Mouse (Mus musculus): ENCODE measurements around the gene Sesn2.

The Sesn2 gene

DNA sequence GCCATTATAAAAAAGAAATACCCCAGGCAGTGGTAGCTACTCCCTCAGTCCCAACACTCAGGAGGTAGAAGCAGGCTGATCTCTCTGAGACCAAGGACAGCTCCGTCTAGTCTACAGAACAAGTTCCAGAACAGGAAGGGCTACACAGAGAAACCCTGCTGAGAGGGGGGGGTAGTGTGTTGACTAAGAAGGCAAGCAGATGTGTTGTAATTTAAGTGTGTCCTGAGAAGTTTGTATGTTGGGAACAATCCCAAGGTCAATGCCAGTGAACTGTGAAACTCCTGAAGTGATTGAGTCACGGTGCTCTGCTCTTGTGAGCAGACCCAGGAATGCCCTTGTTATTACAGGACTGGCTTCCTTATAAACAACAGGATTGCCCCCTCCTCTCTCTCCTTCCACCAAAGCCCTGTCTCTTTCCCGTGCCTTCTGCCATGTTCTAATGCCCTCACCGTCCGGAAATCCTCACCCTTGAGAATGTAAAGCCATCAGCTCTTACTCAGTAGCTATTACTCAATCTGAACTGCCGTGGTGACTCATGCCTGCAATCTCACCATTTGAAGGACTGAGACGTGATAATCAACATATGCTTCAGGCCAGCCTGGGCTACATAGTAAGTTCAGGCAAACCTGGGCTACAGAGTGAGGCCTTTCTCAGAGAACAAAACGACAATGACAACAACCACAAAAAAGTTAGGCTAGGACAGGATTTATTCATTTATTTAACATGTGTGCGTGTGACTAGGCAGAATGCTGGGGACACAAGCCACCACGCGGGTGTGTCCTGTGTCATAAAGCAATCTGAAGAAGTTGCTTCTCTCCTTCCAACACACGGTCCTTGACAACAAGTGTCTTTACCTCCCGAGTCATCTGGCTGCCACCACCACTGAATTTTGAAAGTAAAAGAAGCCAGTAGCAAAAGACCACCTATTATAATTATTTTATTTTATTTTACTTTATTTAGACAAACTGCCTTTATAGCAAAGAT is 34.1 kb downstream of the Sesn2 start:
- DNase-seq: no peak

DNA sequence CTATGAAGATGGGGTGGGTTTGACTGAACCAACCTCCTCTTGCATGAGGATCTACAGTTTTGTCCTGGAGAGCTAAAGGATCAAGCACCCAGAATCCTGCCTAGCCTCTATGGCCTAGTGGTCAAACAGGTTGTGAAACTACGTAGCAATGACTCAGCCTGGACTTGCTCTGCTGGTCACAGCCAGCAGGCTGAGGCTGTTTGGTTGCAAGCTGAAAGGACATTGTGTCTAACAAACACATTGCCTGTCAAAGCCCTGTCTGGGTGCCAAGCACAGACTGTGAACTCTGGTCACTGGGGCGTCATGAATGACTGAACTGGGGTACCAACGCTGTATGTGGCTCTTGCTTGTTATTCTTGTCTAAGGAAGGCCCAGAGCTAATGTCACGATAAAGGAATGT is 35.7 kb downstream of the Sesn2 start:
- no peak for DNase-seq

DNA sequence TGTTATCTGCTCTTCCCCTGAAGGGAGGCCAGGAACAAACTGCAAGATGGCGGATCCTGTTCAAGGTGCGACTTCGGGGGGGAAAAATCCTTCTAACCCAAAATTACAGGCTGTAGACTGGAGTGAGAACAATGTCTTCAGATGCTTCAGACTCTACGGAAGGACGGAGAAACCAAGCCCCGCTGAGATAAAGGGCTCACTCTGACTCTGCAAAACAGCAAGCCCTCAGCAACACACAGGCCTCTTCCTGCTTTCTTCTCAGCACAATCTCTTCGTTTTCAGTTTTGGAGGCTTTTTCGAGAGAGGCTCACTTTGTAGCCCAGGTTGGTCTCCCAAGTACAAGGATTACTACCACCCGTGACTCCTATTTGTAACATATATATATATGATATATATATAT is 36.9 kb downstream of the Sesn2 start:
- no peak for DNase-seq

DNA sequence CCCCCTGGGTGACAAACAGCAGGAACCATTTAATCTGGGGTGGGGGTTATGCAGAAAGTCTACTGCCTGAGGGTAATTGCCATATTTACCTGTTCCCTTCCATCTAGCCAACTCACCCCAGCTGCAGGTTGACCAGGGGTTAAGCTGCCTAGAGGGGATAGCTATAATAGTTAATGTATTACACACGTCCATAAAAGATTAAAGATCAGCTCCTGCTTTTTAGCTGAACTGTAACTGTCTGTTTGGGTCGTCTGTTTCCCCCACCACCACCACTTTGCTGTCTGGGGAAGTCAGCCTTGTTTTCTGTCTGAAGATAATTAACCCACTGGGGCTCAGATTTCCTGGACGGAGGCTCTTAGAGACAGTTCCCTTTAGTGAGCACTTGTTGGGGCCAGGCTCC is 40.4 kb downstream of the Sesn2 start:
- no peak for DNase-seq

DNA sequence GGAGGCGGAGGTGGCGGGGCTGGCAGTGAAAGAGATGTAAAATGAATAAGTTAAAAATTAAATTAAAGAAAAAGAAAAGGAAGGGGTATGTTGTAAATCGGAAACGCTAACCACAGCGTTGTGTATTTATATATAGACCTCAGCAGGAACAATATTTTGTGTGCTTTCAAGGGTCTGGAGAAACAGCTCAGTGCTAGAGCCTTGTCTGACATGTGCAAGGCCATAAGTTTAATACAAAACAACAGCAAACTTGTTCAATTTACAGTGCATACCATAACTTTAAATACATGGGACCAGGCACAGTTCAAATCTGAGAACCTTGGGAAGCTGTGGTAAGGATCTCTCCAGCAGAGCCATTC is 46.1 kb downstream of the Sesn2 start:
- DNase-seq: no peak

DNA sequence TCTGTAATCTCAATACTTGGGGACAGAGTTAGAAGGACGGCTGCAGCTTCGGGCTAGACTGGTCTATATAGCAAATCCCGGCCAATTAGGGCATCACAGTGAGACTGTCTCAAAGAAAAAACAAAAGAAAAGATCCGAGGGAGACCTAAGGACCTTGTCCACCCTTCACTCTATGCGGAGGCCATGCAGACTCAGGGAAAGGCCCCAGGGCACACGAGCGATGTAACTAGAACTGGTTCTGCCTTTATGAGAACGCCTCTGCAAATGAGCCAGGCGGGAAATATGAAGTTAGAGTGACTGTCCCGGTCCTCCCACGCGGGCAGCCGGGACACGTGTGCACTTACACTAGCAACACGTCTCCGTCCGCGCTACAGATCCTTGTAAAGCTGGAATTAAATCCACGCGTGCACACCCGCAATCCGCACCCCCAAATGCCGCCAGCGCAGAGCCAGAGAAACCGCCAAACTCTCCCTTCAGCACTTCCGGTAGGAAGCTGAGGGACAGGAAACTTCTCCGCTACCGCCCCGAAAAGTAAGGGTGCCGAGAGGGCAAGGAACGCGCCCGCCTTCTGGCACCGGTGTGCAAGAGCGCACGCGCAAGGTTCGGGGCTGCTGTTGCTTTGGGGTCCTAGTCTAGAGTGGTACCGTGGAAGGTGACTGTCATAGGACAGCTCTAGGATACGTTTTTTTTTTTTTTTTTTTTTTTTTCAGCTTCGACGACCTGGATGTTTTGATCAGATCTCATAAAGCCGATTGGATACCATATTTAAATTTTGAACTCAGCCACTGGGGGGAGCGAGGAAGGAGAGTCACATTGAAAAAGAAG is 46.7 kb downstream of the Sesn2 start, which contains the start of gene Med18:
Gene Med18, minus strand, starts transcription at position 492 of the 825 bp plus-strand sequence.
- DNase-seq: peak; percentile 93 to 95

DNA sequence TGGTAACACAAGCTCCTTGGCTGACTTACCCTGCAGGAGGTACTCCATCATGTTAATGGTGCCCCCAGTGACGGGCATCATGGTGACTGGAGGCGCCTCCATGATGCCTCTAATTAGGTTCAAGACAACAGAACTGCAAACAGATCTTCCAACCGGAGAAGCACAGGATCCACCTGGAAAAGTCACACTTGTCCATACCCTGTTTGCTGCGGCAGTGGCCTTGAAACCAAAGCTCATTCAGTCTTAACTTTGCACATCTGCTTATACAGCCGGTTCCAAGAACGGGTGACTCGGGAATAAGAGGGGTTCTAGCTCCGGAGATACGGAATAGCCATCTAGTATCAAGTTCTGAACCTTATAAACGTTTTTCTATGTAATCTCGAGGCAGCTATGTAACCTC is 47.5 kb downstream of the Sesn2 start:
- DNase-seq: peak in 1 of 2 experiments; percentile 6

DNA sequence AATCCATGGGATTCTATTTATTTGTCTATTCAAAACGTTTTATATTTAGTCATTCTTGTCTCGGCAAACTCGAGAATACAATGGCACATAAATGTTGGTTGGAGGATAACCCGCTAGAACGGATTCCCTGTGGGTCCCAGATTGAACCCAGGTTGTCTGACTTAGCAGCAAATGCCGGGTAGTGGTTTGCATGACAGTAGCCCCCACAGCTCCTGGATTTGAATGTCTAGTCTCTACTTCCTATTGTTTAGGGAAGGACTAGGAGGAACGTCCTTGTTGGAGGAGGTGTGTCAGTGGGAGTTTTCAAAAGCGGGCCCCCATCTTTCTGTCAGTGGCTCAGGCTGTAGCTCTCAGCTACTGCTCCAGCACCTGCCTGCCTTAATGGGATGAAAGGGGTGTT is 50.1 kb downstream of the Sesn2 start:
- DNase-seq: no peak

DNA sequence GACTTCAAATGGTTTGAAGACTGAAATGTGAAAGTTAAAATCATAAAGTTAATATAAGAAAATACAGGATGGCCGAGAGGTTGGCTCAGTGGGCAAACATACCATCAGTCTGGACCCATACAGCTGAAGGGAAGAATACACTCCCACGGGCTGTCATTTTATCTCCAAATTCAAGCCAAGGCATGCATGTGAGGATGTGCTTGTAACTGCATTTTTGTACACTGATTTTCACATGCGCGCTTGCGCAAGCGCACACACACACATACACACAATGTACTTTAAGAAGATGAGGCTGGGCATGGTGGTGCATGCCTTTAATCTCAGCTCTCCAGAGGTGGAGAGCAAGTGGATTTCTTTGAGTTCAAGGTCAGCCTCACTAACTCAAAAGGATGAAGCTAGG is 54.7 kb downstream of the Sesn2 start:
- DNase-seq: no peak

DNA sequence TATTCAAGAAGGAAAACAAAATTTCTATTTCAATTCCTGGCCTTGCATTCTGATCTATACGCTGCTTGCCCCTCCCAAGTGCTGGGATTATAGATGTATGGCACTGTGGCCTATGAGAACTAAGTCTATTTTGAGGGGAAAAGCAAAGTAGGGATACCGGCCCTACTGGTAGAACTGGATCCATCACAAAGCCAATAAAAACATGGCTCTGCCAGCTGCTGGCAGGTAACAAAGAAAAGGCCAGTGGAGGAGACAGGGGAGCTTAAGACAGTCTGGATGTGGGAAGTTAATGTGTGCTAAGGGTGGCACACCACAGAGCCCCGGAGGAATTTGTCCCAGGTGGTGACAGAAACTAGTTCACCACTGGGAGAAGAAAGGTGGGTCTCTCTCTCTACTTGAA is 55.2 kb downstream of the Sesn2 start:
- no peak for DNase-seq

DNA sequence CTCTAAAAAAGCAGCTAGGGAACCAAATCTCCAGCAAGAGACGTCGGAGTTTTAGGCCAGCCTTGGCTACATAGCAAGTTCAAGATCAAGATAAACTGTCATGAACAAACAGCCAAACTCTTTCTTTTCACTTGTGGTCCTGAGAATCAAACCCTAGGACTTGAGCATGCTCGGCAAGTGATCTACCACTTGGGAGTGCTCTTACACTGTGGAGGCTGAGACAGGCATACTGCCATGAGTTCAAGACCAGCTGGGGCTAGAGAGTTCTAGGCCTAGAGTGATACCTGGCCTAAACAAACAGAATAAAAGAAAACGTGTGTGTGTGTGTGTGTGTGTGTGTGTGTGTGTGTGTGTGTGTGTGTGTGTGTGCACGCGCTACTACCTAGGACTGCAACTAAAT is 56.1 kb downstream of the Sesn2 start:
- DNase-seq: no peak

DNA sequence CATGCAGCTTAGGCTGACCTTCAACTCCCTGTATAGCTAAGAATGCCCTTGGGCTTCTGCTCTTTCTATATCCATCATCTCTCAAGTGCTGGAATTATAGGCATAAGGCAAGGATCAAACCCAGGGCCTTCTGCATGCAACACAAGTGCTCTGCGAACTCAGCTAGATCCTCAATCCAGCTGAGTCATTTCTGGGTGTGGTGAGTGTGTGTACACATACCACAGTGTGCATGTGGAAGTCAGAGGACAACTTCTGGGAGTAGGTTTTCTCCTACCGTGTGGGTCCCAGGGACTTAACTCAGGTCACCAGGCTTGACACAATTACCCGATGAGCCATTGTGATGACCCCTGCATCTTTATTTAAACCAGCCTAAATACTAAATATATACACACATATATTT is 60.5 kb downstream of the Sesn2 start:
- DNase-seq: no peak

DNA sequence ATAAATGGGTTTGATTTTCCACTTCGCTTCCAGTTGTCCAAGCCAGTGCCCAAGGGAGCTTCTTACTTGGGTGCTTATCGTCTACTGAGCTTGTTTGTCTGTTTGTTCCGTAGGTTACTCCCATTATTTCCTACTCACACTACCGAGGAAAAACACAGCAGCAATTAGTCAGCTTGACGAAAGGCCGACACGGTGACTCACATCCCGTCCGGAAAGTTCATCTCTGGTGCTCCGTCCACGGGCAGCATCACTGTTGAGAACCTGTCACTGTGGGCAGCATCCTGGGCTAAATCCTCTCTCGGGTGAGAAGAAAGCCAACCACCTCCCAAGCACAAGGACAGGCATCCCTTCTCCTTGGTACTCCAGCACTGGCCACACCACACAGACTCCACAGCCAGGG is 64.2 kb downstream of the Sesn2 start:
- DNase-seq: no peak

DNA sequence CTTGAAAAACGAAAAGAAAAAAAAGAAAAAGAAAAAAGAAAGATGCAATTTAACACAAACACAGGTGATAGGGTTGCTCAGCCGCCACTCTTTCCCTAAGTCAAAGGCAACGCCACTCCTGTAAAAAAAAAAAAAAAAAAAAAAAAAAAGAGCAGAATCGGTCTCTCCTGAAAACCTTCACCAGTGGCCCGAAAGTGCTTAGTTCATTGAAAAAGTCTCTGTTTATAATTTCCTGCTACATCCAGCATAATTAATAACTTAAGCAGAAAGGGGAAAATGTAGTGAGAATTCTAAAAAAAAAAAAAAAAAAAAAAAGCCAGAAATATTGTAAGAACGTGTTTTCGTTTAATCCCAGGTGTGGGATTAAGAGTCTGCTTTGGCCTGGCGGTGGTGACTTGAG is 65.8 kb downstream of the Sesn2 start:
- DNase-seq: no peak

Measured in cerebellum, postnatal 14 days (tissue).